Mouse (Mus musculus) c-Kit-positive CD71-positive TER-119-positive erythroid progenitor cells, embryonic 14.5 days (primary cell): ENCODE results near the gene Sirt7.
"Not testable (repeated sequence)": the region's sequence is repeated elsewhere in the genome, so short reads cannot be mapped to it uniquely, and the experiment has no call there.

Experiments used
- DNase-seq: peaks from one replicate; pipeline ENCODE4 v3.0.0-alpha.2; 2013; ENCODE audit warnings: low spot score

The Sirt7 gene

DNA sequence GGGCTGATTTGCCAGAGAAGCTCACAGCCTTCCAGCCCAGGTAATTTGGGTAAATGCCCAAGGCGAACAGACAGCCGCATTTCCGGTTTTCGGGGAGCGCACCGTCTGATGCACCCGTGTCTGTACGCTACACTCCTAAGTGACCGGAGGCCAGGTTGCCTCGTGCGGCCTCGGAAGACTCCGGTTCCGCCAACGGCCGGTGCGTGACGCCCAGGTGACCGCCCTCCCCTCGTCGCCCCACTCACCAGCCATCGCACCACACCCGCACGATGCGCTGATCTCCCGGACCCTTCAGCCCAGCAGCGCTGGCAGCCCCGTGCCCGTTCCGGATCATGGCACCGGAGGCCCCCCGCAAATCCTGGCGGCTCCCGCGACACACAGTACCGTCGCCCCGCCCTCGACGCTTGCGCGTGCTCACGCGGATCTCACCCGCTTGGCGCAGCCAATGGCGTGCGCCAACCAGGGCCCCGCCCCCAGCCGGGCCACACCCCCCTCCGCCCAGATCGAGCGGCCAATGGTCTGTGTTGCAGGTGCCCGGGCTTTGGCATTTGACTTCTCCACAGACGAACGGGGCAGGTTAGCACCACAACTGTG is 7.4 kb downstream of the Sirt7 start, which contains the start of gene Pcyt2:
Gene Pcyt2 (minus strand): TSS at position 418 of the 594 bp plus-strand sequence.
- peak; percentile 91 for DNase-seq

DNA sequence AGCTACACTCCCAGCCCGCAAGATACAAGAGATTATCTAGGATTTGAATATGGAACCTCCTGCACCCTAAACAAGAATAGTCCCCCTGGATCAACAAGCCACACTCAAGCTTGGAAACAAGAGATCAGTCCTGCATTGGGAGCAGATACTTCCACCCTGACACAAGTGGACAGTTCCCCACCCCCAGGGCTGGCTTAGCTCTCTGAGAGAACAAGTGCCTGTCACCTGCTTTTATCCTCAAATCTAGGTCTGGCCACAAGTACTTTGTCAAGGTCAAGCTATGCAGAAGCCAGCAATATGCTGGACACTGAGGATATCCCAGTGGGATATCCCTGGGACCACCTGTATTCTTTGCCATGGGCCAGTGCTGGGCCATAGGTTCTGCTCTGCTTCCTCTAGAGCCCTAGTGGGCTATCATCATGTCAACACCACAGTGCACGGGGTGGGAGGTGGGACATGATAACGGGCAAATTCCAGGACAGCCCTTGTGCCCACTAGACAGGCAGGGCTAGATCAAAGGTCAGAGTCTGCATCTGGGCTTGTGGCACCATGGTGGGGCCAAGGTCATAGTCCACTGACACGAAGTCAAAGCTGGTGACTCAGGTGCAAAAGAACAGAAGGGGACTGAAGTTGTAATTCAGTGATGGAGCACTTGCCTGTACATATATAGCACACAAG is 8.3 kb downstream of the Sirt7 start:
- no peak for DNase-seq

DNA sequence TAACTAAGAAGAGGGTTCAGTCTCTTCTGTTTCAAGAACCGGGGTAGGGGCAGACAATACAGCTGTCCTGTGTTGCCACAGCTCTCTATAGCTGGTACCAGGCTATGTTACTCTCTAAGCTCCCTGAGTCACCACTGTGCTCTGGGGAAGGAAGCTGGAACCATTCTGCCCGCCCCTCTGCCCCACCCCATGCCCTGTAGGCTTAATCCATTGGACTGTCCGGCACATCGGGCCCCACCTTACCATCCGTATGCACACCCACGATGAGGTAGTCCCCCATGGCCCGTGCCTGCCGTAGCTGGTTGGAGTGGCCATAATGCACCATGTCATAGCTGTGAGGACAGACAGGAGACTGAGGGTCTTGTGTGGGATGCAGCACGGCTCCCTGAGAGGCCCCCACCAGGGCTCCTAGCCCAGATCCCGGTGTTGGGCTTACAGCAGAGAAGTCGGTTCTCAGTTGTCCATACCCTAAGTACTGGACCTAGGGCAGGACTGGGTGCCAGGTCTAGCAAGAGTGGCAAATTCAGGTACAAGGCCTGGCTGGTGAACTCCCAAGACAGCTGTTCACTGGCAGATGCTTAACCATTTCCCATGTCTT is 9.3 kb downstream of the Sirt7 start:
- DNase-seq, result no peak

DNA sequence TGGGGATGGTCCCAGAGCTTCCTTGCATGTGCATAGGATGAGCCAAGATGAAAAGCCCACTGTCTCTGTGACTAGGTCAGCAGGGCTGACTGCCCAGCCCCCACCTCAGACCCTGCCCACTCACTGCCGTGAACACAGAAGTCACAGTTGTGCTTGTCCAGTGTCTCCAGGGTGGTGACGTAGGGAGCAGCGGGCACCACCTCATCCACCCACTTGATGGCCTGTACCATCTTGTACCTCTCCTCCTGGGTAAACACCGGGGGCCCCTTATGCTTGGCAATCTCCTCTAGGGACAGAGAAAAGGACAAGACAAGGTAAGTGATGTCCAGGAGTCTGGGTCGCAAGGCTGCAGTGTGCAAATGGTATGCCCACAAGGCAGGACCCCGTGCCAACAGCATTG is 9.9 kb downstream of the Sirt7 start:
- DNase-seq, result no peak

DNA sequence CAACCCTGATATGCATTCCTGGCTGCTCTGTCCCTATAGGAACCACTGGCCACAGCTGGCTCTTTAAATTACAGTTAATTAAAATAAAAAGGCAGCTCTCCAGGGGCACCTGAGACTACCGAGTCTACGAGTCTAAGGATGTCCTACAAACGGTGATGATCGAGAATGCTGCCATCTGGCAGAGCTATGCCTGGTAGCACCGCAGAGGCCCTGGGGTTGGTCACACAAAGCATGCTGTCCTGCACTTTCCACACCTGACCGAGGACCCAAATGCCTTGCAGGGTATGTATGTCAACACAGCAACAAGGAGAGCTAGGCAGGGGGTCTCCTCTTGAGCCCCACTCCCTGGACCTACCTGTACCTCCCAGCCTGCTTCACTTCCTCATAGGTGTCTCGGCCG is 11.1 kb downstream of the Sirt7 start:
- no peak for DNase-seq

DNA sequence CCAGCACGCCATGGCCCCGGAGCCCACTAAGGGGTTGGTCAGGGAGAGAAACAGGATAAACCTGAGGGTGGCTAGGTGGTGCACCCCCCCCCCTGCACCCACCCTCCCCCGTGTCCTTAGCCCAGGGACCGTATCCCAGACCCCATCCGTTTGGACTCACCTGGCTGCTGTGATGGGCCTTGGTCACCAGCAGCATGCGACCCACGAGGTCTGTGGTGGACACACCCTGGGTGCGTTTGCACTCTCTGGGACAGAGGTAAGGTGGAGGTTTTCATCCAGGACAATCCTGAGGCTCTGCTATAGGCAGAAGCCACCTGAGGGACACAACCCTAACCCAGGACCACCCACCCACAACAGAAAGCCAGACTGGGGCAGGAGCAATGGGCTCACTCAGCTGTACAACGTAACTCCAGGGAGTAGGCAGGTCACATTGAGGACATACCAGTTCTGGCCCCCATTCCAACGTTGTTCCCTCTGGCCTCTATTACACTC is 11.5 kb downstream of the Sirt7 start:
- DNase-seq, result no peak

DNA sequence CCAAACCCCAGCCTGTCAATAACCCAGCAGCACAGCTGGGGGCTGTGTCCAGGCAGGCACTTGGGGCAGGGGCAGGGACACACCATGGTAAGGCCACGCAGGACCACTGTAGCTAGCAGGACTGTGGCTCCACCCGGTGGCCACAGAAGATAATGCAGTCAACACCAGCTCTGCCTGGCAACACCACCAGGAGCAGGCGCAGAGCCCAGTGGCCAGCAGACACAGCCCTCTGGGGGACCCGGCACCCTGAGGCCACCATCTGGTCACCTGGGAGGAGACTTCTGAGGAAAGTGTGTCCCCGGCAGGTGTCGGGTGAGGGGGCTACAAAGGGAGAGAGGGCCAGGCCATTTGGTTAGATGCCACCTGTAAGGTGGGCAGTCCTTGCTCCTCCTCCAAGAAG is 12.3 kb downstream of the Sirt7 start:
- no peak for DNase-seq

DNA sequence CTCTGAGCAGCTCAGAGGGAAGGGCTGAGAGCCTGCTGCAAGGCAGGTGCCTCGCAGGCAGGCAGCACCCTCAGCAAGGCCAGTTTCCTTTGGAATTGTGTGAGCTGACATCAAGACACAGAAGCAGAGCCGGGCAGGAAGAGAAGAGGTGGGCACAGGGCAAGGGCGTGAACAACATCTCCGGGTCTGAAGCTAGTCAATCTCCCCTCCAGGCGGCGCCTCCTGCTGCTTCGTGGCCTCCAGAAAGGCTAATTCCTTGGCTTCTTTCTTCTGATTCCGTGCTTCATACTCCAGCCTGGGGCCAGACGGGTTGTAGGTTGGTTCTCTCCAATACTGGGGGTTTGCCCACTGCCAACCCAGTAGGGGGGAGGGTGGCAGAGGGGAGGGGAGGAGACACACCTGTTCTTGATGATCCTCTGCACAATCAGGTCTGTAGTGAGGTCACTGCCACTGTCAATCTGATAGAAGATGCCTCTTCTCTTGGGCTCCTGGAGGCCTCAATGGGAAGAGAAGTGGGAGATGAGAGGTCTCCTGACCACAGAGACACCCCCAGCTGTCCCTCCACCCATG is 14.5 kb downstream of the Sirt7 start:
- no peak for DNase-seq

DNA sequence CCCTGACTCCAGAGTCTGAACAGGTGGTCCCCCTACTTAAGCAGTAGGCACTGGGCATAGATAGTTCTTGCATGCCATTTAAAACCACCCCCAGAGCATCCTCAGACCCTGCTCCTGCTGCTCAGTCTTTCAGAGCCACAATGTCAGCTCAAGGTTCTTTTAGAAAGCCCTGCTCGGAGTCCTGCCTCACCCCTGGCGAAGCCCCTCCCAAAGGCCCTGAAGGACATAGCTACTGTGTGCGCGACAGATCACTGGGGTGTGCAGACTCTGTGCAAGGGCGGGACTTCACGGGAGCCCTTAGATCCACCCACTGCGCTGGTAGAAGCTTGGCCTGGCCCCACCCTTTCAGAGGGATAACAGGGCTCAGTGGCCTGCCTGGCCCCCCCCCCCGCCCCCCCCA is 15.8 kb downstream of the Sirt7 start:
- no peak for DNase-seq

DNA sequence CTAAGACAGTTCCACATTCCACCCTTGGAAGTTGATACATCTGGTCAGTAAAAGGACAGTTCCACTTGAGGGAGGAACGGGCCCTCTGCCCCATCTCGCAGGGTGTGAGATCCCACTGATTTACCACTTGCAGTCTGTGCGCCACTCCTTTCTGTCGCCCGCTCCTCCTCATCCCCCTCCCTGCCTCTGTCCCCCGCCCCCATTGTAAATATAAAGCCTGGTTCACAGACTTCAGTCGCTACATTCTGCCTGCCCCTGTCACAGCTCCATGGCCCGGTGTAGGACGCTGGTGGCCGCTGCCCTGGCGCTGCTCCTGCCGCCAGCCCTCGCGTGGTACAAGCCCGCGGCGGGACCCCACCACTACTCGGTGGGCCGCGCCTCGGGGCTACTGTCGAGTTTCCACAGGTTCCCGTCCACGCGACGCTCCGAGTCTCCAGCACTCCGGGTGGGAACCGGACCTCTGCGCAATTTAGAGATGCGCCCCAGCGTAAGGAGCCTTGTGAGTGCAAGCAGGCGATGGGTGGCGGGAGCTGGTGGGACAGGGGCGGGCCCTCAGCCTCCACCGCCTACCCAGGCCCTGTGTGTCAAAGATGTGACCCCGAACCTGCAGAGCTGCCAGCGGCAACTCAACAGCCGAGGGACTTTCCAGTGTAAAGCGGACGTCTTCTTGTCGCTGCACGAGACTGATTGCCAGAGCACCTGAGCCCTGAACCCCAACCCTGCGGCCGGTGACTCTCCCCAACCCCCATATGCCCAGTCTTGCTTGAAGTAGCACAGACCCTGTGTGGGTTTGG is 16.6 kb downstream of the Sirt7 start, which contains the start of gene Npb:
Gene Npb (plus strand): TSS at position 237 of the 794 bp plus-strand sequence.
- DNase-seq, result no peak

DNA sequence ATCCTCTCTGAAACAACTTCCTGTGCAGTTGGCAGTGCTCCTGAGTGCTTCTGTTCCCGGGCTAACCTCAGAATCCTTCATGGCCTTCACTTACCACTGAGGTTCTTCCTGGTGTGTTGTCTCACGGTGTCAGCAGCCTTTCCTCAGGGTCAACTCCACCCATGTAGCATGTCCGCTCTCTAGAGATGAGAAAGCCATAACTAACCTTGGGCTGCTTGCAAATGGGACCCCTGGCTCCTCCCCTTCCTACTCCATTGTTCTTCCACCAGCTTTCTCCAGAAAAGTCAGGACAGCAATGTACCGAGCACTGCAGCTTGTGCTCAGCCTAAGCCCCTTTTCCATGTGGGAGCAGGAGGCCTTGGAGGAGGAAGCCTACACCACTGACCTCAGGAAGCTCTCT is 18.3 kb downstream of the Sirt7 start:
- DNase-seq, result no peak

DNA sequence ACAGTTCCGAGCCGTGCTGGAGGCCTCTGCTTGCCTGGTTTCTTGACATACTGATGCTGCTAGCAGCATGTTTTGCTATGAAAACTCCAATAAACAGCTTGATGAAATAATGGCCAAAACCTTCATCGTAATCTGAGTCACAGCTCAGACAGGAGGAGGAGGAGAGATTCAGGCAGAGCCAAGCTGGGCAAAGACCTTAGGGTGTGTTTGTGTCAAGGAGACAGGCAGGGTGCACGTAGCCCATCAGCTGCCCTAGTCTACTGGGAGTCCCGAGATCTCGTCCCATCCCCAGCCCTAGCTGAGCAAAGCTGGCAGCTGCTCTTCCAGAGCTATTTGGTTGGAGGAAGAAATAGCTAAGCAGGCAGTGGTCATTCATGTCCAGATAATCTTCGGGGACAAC is 19.4 kb downstream of the Sirt7 start:
- DNase-seq, result no peak

DNA sequence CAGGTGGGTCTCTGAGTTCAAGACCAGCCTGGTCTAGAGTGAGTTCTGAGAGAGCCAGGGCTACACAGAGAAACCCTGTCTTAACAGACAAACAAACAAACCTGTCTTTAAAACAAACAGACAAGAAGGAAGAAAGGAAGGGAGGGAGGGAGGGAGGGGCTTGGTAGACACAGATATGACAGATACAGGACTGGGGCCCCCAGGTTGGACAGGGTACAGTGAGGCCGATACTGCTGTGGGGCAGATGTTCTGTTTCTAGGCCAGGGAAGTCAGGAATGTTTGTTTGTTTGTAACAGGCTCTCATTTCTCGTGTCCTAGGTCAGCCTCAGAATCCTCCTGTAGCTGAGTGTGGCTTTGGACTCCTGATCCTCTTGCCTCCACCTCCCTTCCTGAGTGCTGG is 21.5 kb downstream of the Sirt7 start:
- no peak for DNase-seq

DNA sequence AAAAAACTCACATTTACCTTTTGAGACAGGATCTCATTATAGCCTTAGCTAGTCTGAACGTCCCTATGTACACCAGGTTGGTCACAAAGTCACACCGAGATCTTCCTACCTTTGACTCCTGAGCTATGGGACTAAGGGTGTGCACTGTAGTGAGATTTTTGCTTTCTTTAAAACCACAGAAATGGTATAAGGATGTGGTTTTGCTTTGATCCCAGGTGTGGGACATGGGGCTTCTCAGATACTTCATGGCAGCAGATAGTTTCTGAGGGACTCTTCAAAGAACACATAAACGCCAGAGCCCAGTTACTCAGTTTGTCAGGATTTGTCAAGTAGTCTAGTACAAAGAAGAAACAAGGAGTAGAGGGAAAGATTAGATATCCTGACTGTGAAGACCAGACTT is 24.3 kb downstream of the Sirt7 start:
- no peak for DNase-seq

DNA sequence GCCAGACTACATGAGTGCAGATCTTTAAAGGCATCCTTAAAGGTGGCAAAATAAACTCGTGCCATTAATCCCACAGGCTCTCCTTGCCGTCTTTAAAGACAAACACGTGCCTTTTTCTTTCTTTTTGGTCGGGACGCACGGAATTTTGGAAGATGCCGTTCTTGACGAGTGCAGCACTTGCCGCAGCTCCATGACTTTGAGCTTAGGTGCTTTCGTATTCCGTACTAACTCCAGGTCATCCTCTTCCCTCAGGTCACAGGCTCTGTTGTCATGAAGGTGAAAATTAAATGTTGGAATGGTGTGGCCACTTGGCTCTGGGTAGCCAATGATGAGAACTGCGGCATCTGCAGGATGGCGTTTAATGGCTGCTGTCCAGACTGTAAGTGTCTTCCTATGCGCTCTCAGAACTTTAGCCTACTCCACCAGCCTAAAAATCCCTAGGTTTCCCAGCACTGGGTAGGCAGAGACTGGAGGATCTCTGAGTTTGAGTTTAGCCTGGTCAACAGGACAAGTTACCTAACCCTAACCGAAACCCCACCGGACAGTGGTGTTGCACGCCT is 26.0 kb downstream of the Sirt7 start:
- DNase-seq, result no peak

DNA sequence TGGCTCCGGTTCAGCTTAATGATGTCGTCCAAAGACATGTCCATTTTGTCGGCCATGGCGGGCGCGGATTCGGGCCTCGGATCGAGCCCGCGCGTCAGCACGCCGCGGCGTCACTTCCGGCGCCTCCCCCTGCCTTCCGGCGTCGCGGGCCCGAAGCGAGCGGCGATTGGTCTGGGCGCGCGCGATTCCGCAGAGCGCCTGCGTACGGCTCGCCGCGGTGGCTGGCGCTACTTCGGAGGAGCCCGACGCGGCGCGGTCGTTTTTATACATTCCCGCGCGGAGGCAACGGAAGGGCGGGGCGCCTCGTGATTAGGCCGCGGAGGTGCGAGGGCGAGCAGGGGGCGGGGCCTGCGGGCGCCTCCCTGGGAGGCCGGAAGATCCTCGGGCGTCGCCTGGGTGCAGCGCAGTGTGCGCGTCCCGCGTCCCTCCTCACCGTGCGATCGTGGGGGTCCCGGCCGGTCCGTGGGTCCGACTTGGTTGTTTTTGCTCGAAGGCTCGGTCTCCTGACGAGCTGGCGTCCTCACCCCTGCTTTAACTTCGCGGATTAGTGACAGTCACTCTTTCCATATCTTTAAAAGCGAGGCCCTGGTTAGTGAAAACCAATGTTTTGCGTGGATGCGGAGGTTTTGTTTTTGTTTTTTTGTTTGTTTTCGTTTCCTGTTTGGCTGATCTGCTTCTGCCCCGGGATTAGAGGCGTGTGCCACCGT is 26.6 kb downstream of the Sirt7 start, which contains the start of the genes Alyref and Anapc11:
Gene Alyref (minus strand): TSS at position 83 of the 707 bp plus-strand sequence.
Gene Anapc11 (plus strand): TSS at position 139 of the 707 bp plus-strand sequence.
- DNase-seq, result peak; percentile 93

DNA sequence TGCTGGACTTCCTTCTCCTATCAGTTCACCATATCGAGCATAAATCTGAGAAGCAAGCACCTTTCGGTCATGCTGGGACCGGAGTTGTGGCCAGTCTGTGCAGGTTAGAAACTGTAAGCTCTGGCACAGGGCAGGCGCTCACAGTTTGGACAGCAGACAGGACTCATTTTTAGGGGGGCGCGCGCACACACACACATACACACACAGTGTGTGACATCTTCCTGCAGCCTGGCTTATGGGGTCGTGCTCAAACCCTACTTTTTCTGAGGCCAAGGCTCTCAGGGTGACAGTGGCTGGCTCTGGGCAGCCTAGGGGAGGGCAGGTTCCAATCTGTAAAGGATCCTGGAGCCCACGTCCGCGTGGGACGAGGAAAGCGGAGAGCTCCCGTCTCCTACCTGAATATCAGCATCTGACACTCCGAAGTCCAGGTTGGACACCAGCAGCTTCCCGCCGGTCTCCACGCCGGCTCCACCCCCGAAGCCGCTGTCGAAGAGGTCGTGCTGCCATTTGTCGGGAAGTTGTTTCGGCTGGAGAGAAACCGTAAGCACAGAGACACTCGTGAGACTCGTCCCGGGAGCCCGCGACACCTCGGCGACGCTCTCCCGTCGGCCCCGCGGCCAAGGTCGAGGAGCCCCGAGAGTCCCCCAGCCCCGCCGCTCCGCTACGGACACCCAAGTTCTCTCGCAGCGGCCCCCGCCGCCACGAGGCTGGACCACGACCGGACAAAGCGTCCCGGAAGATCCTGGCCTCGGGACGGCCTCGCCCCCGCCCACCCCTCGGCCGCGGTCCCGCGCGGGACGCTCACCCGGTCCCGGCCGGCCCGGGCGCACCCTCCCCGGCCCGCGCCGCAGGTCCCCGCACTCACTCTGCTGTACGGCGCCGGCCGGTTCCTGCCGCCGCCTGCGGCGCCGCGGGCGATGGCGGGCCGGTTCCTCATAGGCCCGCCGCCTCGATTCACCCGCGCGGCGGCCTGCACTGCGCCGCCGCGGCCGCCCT is 27.5 kb downstream of the Sirt7 start:
- no peak for DNase-seq

DNA sequence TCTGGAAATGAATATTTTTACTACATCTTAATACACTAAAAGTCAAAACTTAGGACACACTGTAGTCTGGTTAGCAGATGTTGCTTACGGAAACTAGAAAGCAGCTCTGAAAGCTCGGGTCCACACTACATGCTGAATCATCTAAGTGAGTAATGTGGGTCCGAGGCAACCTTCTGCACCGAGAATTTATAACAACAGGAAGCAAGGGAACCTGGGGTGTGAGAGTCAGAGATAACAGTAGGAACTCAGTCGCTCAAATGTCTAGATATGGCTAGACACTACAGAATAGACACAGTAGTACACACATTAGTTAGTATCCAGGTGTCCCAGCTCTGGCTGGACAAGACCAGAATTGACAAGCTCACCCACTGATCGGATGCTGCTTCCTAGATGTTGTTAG is 36.5 kb downstream of the Sirt7 start:
- no peak for DNase-seq

DNA sequence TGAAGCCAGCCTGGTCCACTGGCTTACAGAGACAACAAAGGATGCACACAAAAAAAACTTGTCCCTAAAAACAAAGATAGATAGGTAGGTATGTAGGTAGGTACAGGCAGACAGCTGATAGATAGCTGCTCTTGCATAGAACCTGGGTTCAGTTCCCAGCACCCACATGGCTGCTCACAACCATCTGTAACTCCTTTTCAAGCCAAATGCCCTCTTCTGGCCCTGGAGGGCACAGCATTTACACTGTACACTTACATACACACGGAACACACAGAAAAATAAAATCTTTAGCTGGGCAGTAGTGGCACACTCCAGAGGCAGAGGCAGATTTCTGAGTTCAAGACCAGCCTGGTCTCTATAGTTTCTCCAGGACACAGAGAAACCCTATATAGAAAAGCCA is 41.1 kb downstream of the Sirt7 start:
- no peak for DNase-seq

DNA sequence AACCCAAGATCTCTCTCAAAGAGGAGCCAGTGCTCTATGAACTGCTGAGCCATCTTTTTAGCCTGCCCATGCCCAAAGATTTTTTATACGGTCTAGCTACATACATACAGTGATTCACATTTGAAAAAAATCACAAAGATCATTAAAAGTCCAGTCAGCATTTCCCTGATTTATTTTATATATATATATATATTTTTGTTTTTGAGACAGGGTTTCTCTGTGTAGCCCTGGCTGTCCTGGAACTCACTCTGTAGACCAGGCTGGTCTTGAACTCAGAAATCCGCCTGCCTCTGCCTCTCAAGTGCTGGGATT is 42.1 kb downstream of the Sirt7 start:
- DNase-seq, result not testable (repeated sequence)
